Mouse (Mus musculus): ENCODE results near the gene Aox2.

Aox2 gene

DNA sequence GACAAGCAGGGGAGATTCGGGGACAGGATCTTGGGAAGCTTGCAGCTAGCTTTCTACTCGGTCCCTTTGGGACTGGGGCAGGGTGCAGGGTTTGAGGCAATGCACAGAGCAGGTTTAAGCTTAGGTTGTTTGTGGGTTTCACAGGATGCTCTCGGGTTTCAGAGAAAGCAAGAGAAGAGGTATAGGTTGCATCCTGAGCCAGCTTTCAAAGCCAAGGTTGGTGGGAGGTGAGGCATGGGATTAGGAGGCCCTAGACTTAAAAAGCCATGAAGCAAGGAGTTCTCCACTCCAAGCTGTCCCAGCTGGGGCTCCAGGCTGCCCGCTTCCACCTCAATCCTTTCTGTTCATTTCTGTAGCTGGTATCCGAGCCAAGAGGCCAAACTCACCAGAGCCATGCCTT lies at the start of gene Aox2:
Gene Aox2 (plus strand): TSS at position 301 of the 400 bp plus-strand sequence.
- no peak for DNase-seq (ENCODE audit: low read depth, low spot score)

- no peak for DNase-seq (ENCODE audit: low read depth, low spot score)
Observed at GRCm38 (mm10) chr1:58228916-58229315, 49.2 kb upstream of the Aox2 start.

GRCm38 (mm10) chr1:58229774-58230173 lies 48.4 kb upstream of the Aox2 start:
- DNase-seq (ENCODE audit: low read depth, low spot score), result no peak

DNA sequence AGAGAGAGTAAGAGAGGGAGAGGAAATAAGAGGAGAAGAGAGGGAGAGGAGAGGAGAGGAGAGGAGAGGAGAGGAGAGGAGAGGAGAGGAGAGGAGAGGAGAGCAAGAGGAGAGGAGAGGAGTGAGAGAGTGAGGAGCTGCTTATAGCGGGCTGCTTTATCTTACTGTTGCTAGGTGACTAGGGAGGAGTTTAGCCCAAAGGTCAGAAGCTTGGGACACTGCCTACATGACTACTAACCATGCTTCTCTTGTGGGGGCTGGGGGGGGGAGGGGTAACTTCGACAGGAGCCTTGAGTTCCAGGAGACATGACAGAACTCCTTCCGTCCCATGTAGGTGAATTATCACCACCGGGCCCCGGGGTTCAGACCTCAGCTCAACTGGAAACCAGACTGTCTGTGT lies 47.6 kb upstream of the Aox2 start:
- no peak for DNase-seq (ENCODE audit: low read depth, low spot score)

- no peak for DNase-seq (ENCODE audit: low read depth, low spot score)
Observed at GRCm38 (mm10) chr1:58235405-58235804, 42.7 kb upstream of the Aox2 start.

DNA sequence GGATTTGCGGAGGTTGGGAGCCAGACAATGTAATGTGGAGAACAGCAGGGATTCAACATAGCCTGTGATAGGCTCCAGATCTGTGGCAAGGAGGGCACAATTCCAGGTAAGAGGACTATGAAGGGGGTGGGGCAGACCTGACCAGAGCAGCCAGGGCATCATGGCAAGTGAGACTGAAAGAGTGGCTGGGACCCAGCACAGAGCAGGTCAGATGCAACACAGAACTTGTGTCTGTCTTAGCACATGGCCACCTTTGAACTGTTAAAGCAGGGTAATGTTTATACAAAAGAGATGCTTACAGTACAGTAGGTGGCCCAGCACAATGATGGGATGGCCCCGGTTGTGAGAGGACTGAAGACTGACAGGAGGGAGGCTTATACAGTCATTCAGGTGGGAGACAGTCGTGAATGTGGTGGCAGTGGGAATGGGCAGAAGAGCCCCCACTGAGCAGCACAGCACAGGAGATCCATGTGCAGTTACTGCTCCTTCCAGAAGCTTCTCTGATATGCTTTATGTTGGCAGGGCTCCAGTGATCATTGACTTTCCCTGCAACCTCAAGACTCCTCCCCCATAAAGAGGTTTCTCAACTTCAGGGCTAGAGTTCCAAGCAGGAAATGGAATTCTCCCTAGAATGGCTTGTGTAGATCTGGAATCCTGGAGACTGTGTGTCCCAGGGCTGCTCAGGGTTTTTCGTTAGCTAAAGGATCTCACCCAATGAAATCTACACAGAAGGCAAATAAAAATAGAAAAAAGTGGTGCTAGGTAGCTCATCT lies 40.4 kb upstream of the Aox2 start:
- no peak for DNase-seq (ENCODE audit: low read depth, low spot score)

- DNase-seq (ENCODE audit: low read depth, low spot score), result no peak
Observed at GRCm38 (mm10) chr1:58238440-58238839, 39.7 kb upstream of the Aox2 start.

DNA sequence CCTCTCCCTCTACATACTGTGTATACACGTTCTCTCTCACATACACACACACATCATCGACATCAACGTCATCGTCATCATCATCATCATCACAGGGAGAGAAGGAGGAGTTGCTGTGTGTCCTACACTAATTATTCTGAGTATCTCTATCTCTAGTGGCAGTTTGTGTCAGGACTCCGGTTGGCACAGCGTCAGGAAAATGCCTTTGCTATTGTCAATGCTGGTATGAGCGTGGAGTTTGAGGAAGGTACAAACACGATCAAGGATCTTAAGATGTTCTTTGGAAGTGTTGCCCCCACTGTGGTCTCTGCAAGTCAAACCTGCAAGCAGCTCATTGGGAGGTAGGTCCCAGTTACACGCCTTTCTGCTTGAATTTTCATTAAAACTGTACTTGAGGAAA lies 39.2 kb upstream of the Aox2 start:
- no peak for DNase-seq (ENCODE audit: low read depth, low spot score)

GRCm38 (mm10) chr1:58240347-58240746 lies 37.8 kb upstream of the Aox2 start:
- no peak for DNase-seq (ENCODE audit: low read depth, low spot score)

GRCm38 (mm10) chr1:58244487-58244886 lies 33.6 kb upstream of the Aox2 start:
- no peak for DNase-seq (ENCODE audit: low read depth, low spot score)

- no peak for DNase-seq (ENCODE audit: low read depth, low spot score)
Observed at GRCm38 (mm10) chr1:58248518-58248917, 29.6 kb upstream of the Aox2 start.

DNA sequence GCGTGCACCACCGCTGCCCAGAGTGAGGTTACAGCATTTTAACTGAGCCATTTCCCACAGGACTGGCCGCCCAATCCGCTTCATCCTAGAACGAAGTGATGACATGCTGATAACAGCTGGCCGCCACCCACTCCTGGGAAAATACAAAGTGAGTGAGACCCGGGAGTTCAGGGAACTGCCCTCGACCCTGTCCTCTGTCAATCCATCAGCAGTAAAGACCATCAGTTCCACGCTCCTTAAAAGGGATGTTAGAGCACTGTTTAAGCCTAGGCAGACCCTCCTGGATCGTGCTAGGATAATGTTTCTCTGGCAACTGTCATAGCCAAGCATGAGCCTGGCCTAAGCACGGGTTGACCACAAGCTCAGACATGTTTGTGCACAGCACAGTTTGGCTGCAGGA lies 24.7 kb upstream of the Aox2 start:
- DNase-seq (ENCODE audit: low read depth, low spot score), result no peak

- DNase-seq (ENCODE audit: low read depth, low spot score), result no peak
Observed at GRCm38 (mm10) chr1:58257195-58257991, 20.7 kb upstream of the Aox2 start.

- DNase-seq (ENCODE audit: low read depth, low spot score), result no peak
Observed at GRCm38 (mm10) chr1:58260311-58260710, 17.8 kb upstream of the Aox2 start.

GRCm38 (mm10) chr1:58268231-58268630 lies 9.9 kb upstream of the Aox2 start:
- no peak for DNase-seq (ENCODE audit: low read depth, low spot score)

DNA sequence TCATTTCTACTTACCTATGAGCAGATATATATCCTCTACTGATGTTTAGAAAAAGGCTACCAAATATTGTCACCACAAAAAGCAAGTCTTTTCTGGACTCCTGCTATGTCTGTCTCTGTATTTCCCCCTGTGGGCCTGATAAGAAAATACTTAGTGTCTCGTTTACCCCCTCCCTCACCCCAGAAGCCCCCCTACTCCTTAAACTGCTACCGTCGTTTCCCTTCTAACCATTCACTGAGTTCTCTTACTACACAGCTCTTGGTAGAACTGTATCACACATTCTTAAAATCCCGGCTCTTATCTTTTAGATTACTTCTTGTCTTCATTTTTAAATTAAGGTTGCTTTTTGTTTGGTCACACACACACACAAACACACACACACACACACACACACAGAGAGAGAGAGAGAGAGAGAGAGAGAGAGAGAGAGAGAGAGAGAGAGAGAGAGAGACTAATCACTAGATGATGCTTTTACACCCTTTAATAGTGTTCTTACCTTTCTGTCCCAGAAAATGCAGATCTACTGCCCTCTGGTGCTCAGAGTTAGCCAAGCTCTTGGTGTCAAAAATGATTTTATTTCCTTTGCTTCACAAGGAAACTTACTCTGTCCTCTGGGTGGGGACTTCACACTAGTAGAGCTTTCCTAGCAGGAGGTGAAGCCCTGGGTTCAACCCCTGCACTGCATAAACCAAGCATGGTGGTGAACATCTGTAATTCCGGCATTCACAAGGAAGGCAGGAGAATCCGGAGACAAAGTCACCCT lies 7.1 kb upstream of the Aox2 start:
- DNase-seq (ENCODE audit: low read depth, low spot score), result peak; percentile 18

- DNase-seq (ENCODE audit: low read depth, low spot score), result no peak
Observed at GRCm38 (mm10) chr1:58275879-58276278, 2.2 kb upstream of the Aox2 start.

- DNase-seq (ENCODE audit: low read depth, low spot score), result no peak
Observed at GRCm38 (mm10) chr1:58278513-58278912, 387 bp downstream of the Aox2 start.

GRCm38 (mm10) chr1:58280381-58280780 lies 2.3 kb downstream of the Aox2 start:
- DNase-seq (ENCODE audit: low read depth, low spot score), result no peak

DNA sequence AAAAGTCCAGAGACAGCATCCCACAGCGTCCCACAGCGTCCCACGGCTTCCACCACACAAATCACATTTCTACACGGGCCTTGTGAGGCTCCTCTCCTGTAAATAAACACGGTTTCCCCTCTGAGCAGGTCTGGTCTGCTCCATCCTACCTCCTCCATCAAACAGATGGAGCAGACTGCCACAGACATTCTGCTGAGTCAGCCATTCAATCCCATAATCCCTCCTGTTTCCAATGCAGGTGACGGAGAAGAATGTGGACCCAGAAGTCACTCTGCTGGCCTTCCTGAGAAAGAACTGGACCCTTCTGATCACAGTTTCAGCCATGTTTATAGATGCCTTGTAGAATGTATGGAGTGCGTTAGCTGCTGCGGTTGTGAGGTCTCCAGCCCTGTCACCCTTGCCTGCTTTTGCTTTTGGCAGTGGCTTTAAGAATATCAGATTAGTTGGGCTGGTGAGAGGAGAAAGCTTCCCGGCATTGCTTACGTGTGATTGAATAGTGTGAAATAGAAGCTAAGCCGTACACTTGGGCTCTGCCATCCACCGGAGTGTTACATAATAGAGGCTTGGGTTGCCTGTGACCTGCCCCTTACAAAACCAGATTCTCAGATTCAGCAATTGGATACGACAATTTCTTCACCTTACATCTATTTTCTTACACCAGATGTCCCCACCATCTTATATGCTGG lies 3.0 kb downstream of the Aox2 start:
- DNase-seq (ENCODE audit: low read depth, low spot score), result no peak

- no peak for DNase-seq (ENCODE audit: low read depth, low spot score)
Observed at GRCm38 (mm10) chr1:58281625-58281988, 3.5 kb downstream of the Aox2 start.

- DNase-seq (ENCODE audit: low read depth, low spot score), result no peak
Observed at GRCm38 (mm10) chr1:58284505-58284904, 6.4 kb downstream of the Aox2 start.

All from retina, adult 2 months (tissue).